Mouse (Mus musculus) heart, embryonic 10.5 days (tissue): ENCODE measurements around the gene Cdc42ep5. TPM values are rescaled to one million over a fixed set of nuclear protein-coding genes. Genes with fewer than 3 reads are reported as not detected.
A peak's percentile ranks its signal among the peaks of the same experiment; 100 is the strongest.

Experiments used
- DNase-seq: peaks from one replicate; pipeline ENCODE4 v3.0.0-alpha.2; 2017; ENCODE audit warnings: low spot score
- H3K27ac ChIP-seq: fragments of 300-500 bp; sonication (generic); 2 replicates; pipeline ENCODE4 v1.5.1; 2016; ENCODE audit warnings: mild to moderate bottlenecking
- H3K27me3 ChIP-seq: fragments of 300-500 bp; sonication (generic); 2 replicates; pipeline ENCODE4 v1.6.1; 2016; ENCODE audit warnings: mild to moderate bottlenecking; ENCODE audit not compliant: poor library complexity, insufficient read depth, severe bottlenecking
- H3K36me3 ChIP-seq: fragments of 300-500 bp; sonication (generic); 2 replicates; pipeline ENCODE4 v1.6.1; 2016; ENCODE audit warnings: mild to moderate bottlenecking, moderate library complexity
- H3K4me1 ChIP-seq: fragments of 300-500 bp; sonication (generic); 2 replicates; pipeline ENCODE4 v1.6.1; 2016; ENCODE audit warnings: mild to moderate bottlenecking
- H3K4me3 ChIP-seq: fragments of 300-500 bp; sonication (generic); 2 replicates; pipeline ENCODE4 v1.5.1; 2016; ENCODE audit warnings: mild to moderate bottlenecking, moderate library complexity
- H3K9me3 ChIP-seq: fragments of 300-500 bp; sonication (generic); 2 replicates; pipeline ENCODE4 v1.6.1; 2016; ENCODE audit warnings: mild to moderate bottlenecking, moderate library complexity
- WGBS: fragments of 180-500 bp; shearing (Covaris S2); methylation state at CpG from one replicate; pipeline ENCODE4 v1.1.7; 2016; 5-methylcytosine and 5-hydroxymethylcytosine counted together
- polyA plus RNA-seq: library from polyadenylated mRNA; unstranded; fragments of >200 nt; fragmentation: Nextera tagmentation; extraction: Ambion mirVana; gene quantifications from 2 replicates; pipeline ENCODE4 v1.2.1, GENCODE M21; 2016

Cdc42ep5 gene
- polyA plus RNA-seq, 1 experiment from 2014 or later: 35.7 TPM

- H3K4me1 ChIP-seq: peaks cover 6% of the 10 kb centered on the region
- peaks cover 62% of the 10 kb centered on the region for H3K27me3 ChIP-seq
- no peaks in the 10 kb centered on the region for H3K36me3 ChIP-seq
- H3K27ac ChIP-seq: peak within 1 kb of the TSS; percentile 56; the same call in 1 of the 2 replicates
- 0 out of 2 replicates have a peak, but pooled peaks cover 4% of the 10 kb centered on the region for H3K9me3 ChIP-seq
- 2% methylated on average over 37 of the region's 37 CpGs for WGBS
- DNase-seq: no peak
- peak within 1 kb of the TSS; percentile 61 for H3K4me3 ChIP-seq
Observed at GRCm38 (mm10) chr7:4119344-4119902, 45.2 kb downstream of the Cdc42ep5 start, which contains the start of gene Ttyh1. Gene Ttyh1 (plus strand): TSS chr7:4119408.

GRCm38 (mm10) chr7:4117050-4117814 is 47.4 kb downstream of the Cdc42ep5 start:
- H3K4me1 ChIP-seq: peaks cover 6% of the 10 kb centered on the region
- 62% methylated on average over 8 of the region's 8 CpGs for WGBS
- peaks cover 47% of the 10 kb centered on the region for H3K27me3 ChIP-seq

GRCm38 (mm10) chr7:4111766-4112165 is 52.9 kb downstream of the Cdc42ep5 start:
- 55% methylated on average over 3 of the region's 3 CpGs for WGBS
- no peaks in the 10 kb centered on the region for H3K4me1 ChIP-seq
- H3K36me3 ChIP-seq: no peaks in the 10 kb centered on the region
- H3K9me3 ChIP-seq: no peaks in the 10 kb centered on the region
- no peak overlapping the region for H3K27ac ChIP-seq
- H3K27me3 ChIP-seq: no peaks in the 10 kb centered on the region
- H3K4me3 ChIP-seq: no peak overlapping the region
- no peak for DNase-seq

More at GRCm38 (mm10) chr7:4117050-4117814, 47.4 kb downstream of the Cdc42ep5 start:
- Histone ChIP-seq H3K9me3 (0 out of 2 replicates have a peak, but pooled peaks cover 4% of the 10 kb centered on the region), H3K27ac (no peak overlapping the region), H3K4me3 (no peak overlapping the region), H3K36me3 (no peaks in the 10 kb centered on the region)
- DNase-seq: no peak

GRCm38 (mm10) chr7:4103411-4103810 is 61.2 kb downstream of the Cdc42ep5 start:
- Histone ChIP-seq H3K9me3 (no peaks in the 10 kb centered on the region), H3K36me3 (no peaks in the 10 kb centered on the region), H3K4me1 (no peaks in the 10 kb centered on the region), H3K4me3 (no peak overlapping the region), H3K27me3 (no peaks in the 10 kb centered on the region), H3K27ac (no peak overlapping the region)
- DNase-seq: no peak
- 16% methylated on average over 4 of the region's 4 CpGs for WGBS

Other genes starting within 250 kb of the Cdc42ep5 start
- gene Lilra6, start 249.4 kb downstream of the Cdc42ep5 start, polyA plus RNA-seq: not detected in 2 replicates
- gene Lair1, start 101.7 kb downstream of the Cdc42ep5 start, polyA plus RNA-seq: 0.15 and 0.21 TPM in 2 replicates
- 0.54 and 0.83 TPM in 2 replicates for gene Ttyh1, start 45.5 kb downstream of the Cdc42ep5 start, polyA plus RNA-seq
- gene Leng8, start 27.8 kb downstream of the Cdc42ep5 start, polyA plus RNA-seq: 72.6 and 75.1 TPM in 2 replicates
- 1.8 and 2.2 TPM in 2 replicates for gene Leng9, start 14.5 kb downstream of the Cdc42ep5 start, polyA plus RNA-seq
- gene Lilra5, start 72.9 kb upstream of the Cdc42ep5 start, polyA plus RNA-seq: not detected in 2 replicates
- gene Ncr1, start 172.9 kb upstream of the Cdc42ep5 start, polyA plus RNA-seq: not detected in 2 replicates
- 0.35 and 0.57 TPM in 2 replicates for gene Gp6, start 232.9 kb upstream of the Cdc42ep5 start, polyA plus RNA-seq